Mouse (Mus musculus): ENCODE measurements around the gene Ormdl2.
"Not testable (repeated sequence)": the region's sequence is repeated elsewhere in the genome, so short reads cannot be mapped to it uniquely, and the experiment has no call there.

The Ormdl2 gene

DNA sequence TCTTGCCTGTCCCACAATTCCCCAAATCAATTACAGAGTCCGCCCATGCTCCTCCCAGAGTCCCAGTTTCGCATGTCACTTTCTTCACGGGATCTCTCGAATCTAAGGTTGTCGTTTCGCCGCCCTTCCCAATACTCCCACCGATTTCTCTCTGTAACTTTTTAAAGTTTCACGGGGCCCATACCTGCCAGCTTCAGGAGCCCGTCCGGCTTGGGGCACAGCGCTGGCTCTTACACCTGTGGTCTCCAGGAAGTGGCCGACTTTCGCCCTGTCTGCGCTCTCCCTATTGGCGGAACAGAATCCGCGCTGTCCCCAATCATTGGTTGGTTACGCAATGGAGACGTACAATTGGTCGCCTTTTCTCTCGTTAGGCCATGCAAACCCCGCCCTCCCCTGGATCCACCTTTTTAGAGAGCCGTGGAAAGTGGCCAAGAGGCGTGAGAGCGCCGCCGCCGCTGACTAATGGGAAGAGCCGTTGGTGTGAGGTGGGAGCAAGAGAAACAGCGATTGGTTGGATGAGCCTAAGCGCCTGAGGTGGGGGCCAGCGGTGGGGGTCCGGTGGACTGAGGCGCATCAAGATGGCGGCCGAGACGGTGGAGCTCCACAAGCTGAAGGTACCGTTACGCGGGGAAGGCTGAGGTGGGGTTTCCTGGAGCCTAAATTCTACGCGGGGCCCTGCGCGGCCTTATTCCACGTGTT is at the start of gene Ormdl2:
TSS of gene Ormdl2 (minus strand) at position 288 of the 699 bp plus-strand sequence.
- peak; percentile 99 for DNase-seq (ENCODE audit: low spot score)

DNA sequence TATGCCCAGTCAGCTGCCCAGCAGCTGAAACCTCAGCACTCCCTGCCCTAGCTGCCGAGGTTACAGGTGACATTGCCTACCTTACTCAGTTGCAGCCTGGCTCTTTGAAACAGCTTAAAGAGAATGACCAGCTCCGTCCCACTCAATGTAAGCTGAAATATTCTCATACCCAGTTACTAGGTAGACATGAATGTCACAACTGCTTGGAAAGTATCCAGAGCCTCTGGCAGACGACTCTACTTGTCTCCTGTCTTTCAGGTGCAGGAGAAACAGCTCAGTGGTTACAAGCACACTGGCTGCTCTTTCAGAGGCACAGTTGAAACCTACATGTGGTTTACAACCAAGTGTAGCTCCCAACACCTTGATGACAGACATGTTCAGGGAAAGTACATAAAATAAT is 48.9 kb upstream of the Ormdl2 start:
- DNase-seq (ENCODE audit: low spot score), result no peak

DNA sequence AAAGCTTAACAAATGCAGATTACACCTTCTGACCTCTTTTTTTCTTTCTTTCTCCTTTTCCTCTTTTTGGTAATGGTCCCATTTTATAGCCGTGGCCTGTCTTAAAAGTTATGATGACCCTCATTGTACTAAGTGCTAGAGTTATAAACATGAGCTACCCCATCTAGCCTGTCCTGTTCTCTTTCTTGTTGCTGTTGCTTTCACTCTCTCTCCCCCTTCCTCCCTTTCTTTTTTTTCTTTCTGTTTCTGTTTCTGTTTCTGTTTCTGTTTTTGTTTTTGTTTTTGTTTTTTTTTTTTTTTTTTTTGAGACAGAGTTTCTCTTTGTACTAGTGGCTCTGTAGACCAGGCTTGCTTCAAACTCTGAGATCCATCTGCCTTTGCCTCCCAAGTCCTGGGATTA is 45.1 kb upstream of the Ormdl2 start:
- no peak for DNase-seq (ENCODE audit: low spot score)

DNA sequence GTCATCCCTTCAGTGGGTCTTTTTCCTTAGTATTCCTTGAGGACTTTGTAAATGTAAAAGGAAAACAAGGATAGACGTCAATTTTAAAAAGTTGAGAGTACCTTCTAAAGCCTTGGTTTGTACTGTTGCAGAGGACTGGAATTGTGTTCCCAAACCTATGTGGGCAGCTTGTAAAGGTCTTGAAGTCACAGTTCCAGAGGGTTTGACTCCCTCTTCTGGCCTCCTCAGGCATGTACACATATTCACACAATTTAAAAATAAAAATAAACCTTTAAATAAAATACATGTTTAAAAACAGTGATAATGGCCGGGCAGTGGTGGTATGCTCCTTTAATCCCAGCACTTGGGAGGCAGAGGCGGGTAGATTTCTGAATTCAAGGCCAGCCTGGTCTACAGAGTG is 44.6 kb upstream of the Ormdl2 start:
- DNase-seq (ENCODE audit: low spot score), result no peak

DNA sequence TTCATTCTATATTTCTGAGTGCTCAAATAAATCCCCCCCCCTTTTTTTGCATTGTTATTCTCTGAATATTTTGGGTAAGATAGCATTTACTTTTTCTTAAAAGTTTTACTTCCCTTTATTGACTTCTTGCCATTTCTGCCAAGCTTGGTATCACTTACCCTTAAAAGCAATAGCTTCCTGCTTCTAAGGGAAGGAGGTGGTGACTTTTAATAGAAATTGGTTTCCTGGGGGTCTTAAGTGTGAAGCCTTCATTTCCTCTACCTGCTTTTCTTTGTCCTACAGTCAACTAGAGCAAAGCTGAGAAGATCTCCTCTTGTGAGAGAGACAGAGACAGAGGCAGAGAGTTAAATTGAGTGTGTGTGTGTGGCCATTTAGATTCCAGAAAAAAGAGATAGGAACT is 39.7 kb upstream of the Ormdl2 start:
- no peak for DNase-seq (ENCODE audit: low spot score)

DNA sequence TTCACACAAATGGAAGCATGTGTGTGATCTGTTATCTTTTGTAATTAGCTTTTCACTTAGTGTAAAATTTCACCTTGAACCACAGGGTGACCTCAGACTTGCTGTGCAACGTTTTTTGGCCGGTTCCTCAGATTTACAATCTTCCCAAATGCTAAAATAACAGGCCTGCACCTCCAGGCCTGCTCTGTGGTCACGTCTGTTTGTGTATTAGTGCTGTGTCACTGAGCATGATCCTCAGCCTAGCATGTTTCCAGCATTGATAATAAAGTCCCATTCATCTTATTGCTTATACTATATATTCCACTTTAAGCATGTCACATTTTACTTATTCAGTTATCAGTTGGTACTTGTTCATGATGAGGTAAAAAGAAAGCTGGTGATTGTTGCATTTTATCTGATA is 28.9 kb upstream of the Ormdl2 start:
- no peak for DNase-seq (ENCODE audit: low spot score)

DNA sequence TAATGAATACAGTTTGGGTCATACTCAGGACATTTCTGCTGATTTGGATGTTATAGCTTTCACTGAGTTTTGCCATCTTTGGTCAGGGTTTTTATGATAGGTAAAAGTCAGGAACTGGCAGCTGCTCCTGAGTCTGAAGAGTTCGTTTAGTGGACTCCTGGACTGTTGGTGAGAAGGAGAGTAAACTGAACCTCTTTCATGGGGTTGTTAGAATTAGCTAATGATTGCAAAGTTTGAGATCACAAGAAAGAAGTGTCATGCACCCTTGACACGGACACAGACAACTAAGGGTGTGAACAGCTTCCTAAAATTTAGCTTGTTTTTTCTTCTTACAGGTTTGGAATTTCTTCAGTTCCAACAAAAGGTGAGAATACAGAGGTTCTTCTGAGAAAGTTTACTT is 27.0 kb upstream of the Ormdl2 start:
- no peak for DNase-seq (ENCODE audit: low spot score)

DNA sequence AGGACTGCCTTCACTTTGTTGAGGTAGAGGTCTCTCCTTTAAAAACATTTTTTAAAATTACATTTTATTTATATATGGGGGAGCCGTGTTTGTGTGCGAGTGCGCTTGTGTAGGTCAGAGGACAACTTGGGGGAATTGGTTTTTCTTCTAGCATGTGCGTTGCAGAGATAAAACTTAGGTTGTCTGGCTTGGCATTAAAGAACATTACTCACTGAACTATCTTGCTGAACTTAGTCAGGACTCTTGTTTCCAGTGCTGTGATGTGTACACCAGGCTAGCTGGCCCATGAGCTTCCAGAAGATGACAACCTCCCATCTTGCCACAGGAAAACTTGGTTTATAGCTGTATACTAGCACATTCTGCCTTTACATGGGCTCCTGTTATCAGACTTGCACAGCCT is 25.2 kb upstream of the Ormdl2 start:
- DNase-seq (ENCODE audit: low spot score), result no peak

DNA sequence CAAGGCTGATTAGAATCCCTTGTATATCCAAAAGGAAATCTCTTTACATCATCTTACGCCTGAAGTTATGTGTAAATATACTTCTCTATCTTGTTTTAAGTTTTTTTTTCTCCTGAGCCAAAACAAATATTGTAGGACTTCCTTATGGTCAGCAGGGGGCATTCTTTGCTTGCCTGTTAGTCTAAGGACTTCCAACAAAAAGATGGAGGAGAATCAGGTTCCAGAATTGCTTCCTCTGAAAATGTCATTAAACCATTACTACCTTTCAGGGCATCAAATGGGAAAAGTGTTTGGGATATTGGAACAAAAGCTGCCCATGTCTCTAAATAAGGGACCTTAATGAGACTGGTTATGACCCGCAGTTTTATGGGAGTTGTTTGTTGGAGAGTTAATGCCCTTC is 24.1 kb upstream of the Ormdl2 start:
- DNase-seq (ENCODE audit: low spot score), result no peak

DNA sequence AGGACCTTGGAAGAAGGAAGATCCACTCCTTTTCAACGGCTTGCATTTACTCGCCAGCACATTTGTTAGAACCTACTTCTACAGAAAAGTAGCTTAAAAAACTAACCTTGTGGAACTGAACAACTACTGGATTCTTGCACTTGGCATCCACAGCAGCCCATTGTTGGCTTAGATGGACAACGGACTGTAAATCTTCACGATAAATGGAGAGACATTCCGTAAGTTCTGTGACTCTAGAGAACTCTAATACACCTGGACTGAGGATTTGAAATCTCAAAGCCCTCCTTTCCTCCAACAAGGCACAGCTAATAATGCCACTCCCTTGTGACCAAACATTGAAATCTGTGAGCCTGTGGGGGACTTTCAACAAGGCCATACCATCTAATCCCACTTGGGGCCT is 21.8 kb upstream of the Ormdl2 start:
- no peak for DNase-seq (ENCODE audit: low spot score)

DNA sequence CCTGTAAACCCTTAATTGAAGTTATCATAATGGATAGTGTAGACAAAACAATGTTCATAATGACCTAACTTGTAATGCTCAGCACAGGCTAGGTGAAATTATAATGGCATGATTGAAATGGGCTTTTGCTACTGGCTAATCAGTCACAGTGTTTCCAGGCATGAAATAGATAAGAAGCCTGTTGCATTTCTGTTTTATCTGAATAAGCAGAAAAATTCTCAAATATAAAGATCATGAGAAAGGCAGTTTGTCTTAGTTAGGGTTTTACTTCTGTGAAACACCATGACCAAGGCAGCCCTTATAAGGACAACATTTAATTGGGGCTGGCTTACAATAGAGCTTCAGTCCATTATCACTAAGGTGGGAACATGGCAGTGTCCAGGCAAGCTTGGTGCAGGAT is 19.2 kb upstream of the Ormdl2 start:
- no peak for DNase-seq (ENCODE audit: low spot score)

DNA sequence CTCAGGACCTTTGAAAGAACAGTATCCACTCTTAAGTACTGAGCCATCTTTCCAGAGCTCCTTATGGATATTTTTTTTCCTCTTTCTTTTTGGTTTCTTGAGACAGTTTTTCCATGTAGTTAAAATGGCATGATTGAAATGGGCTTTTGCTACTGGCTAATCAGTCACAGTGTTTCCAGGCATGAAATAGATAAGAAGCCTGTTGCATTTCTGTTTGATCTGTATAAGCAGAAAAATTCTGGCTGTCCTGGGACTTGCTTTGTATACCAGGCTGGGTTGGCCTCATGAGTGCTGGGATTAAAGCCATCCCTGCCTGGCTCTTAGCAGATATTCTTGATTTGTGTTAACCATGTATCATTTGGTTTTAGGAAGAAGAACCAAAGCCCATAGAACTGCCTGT is 18.0 kb upstream of the Ormdl2 start:
- DNase-seq (ENCODE audit: low spot score), result no peak

DNA sequence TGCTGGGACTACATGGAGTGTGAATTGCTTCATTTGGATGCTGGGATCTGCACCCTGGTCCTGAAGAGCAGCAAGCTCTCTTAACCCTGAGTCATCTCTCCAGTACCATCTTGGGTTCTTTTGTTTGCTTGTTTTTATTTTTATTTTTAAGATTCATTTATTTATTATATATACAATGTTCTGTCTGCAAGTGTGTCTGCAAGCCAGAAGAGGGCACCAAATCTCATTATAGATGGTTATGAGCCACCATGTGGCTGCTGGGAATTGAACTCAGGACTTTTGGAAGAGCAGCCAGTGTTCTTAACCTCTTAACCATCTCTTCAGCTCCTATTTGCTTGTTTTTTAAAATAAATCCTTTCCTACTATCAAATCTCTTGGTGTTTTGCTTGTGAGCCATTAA is 16.0 kb upstream of the Ormdl2 start:
- DNase-seq (ENCODE audit: low spot score), result no peak

DNA sequence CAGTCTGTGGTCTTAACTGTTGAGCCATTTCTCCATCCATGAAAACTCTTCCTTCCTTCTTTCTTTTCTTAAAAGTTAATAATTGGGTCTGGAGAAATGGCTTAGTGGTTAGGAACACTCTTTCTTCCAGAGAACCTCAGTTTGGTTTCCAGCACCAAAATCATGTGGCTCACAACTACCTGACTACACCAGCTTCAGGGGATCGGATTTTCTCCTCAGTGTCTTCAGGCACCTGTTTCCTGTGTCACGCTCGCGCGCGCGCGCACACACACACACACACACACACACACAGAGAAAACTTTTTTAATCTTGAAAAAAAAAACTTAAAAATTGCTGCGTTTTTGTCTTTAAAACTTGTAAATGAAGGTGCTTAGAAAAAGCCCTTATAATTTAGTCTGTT is 2.4 kb upstream of the Ormdl2 start:
- no peak for DNase-seq (ENCODE audit: low spot score)

DNA sequence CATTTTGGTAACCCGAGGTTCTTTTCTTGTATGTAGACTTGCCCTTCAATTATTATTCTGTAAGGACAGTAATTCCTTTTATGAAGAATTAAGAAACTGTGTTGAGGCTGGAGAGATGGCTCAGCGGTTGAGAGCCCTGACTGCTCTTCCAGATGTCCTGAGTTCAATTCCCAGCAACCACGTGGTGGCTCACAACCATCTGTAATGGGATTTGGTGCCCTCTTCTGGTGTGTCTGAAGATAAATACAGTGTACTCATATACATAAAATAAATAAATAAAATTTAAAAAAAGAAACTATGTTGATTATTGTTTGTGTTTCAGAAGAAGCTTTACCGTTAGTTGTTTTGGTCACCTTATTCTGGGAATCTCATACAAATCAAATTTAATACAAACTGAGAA is 1.6 kb upstream of the Ormdl2 start:
- not testable (repeated sequence) for DNase-seq (ENCODE audit: low spot score)

DNA sequence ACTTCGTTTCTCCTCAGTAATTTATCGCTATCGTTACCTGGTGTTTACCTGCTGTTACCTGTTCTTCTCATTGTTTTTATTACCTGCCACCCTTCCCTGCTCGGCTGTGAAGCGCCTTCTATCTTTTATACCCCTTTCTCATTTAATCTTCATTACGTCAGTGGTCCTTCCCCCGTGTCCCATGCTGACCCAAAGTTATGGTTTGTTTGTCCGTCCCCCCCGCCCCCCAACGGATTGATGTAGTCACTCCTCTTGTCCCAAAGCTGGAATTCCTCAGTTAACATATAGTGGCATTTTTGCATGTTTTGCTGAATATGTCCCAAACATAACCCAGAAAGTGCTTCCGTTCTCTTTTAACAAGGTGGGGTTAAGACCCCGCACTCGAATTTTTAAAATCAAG is 690 bp upstream of the Ormdl2 start:
- no peak for DNase-seq (ENCODE audit: low spot score)

DNA sequence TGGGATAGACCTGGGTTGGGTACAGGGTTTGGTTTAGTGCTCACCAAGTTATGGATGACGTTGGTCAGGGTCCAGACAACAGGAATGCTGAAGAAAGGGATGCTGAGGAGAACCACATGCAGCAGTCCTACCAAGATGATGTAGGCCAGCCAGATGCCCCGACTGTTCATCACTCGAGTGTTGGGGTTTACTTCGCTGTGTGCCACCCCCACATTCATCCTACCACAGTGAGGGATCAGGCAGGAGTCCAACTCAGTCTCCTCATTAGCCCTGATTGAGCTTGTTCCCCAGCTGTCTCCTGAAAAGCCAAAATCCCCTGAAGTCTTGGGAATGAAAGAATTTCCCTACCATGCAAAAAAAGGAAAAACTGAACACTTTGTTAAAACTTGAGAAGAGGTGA is 1.2 kb downstream of the Ormdl2 start:
- DNase-seq (ENCODE audit: low spot score), result no peak

DNA sequence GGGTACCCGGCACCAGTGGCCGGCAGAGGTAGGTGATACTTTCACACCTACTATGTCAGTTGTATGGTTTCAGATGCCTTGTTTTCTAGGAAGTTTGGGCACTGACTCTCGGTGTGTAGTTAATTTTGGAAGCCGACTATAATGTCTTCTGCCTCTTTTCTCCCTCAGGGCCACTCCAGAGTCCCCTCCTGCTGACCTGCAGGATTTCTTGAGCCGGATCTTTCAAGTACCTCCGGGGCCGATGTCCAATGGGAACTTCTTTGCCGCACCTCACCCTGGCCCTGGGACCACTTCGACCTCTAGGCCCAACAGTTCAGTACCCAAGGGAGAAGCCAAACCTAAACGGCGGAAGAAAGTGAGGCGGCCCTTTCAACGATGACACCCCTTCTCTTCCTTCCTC is 4.4 kb downstream of the Ormdl2 start, which contains the start of gene Sarnp:
TSS of gene Sarnp (plus strand) at position 301 of the 400 bp plus-strand sequence.
- no peak for DNase-seq (ENCODE audit: low spot score)

DNA sequence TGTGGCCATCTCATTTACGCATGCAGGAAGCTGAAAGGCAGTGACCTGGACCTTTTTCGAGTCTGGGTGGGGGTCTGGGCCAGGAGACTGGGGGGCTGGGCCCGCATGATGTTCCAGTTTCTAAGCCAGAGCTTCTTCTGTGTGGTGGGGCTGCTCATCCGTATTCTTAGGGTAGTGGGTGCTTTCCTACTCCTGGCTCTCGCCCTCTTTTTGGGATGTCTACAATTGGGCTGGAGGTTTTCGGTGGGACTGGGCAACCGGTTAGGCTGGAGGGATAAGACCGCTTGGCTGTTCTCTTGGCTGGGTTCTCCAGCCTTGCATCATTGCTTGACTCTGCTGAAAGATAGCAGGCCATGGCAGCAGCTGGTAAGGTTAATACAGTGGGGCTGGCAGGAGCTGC is 14.4 kb downstream of the Ormdl2 start:
- DNase-seq (ENCODE audit: low spot score), result no peak

DNA sequence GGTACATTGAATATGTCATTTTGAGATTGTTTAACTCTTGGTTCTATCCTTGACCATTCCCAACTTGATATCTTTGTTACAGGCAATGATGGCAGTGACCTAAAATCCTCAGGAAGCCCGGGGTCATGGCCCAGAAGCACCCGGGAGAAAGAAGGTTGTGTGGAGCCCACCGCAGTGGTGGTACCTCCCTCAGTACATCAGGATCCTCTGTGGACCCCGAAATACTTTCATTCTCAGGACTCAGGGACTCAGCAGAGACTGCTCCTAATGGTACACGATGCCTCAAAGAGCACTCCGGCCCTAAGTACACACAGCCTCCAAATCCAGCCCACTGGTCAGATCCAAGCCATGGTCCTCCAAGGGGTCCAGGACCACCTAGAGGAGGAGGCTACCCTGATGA is 15.4 kb downstream of the Ormdl2 start:
- no peak for DNase-seq (ENCODE audit: low spot score)

DNA sequence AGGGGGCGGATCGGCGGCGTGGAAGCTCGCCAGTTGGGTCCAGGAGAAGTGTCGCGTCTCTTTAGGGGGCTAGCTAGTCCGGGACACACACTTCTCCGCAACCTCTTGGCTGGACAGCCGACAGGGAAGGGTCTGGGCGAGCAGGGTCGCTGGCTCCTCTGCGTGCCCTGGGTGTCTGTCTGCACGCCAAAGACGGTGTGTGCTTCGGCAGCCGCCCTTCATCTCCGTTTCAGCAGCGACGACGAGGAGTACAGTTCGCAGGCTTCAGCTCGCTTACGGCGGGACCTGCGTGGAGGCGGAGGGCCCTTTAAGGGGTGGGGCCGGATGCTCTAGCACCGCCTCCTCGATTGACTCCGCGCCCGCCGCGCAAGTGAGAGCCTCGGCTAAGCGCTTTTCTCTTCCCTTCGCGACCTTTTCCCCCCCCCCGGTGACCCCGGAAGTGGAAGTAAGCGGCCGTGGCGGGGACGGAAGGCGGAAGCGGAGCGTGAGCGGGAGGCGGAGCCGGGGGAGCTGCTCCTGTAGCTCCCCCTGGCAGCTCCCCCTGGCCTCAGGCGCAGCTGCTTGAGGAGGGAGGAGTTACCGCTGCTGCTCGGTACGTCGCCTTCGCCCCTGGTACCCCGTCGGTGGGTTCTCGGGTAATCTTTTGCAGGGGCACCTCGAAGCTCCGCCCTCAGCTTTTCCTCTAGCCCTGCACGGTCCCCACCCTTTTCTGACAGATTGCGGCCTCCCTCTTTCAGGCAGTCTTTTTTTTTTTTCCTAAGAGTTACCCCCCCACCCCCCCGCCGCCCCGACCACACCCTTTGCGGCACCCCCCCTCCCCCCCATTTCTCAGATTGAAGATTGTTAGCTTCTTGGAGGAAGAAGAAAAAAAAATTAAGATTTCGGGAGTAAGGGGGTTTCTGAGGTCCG is 16.1 kb downstream of the Ormdl2 start:
- DNase-seq (ENCODE audit: low spot score), result peak; percentile 88

DNA sequence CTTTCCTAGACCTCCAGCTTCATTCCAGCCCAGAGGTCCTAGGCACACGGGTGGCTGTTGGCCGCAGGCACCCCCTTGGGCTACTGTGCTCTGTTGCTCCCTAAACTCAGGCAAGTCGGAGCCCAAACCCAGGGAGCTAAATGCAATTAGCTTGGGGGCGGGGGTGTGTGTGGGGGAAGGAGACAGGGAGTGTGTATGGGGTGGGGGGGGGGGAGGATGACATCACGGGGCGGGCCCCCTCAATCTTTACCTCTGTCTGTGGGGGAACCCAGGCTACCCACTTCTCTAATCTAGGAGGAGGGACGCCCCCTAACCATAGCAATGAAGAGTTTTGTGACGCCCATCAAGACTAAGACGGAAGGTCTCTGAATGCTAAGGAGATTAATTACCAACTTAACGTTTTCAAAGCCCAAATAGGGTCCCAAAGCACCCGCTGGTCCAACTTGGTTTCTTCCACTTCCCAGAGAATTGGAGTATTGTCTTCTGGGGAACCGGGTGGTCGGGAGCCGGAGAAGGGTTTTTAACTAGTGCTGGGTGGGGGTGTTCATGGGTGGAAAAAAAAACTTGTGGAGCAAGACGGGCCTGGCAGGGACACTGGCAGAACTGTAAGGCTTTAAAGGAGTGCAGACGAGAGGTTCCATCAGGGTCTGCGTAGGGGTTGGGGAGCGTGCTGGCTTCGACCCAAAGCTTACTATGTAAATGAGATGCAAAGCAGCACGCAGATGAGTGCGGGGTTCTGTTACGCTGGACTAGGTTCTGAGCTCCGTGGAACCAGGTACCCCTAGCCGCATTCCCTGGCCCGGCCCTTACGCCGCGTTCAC is 17.0 kb downstream of the Ormdl2 start, which contains the start of gene Tmem198b:
TSS of gene Tmem198b (minus strand) at position 100 of the 821 bp plus-strand sequence.
- peak; percentile 65 for DNase-seq (ENCODE audit: low spot score)

Data from ovary, postnatal 14 days (tissue).